Mouse (Mus musculus) MEL (cell line): ENCODE data around the gene Zfp275. TPM values are rescaled to one million over a fixed set of nuclear protein-coding genes. Genes with fewer than 3 reads are reported as not detected.

Experiments
- DNase-seq: peaks from one replicate; pipeline ENCODE4 v3.0.0; 2011; ENCODE audit warnings: low read depth, low spot score
- H3K27ac ChIP-seq: 2 replicates; pipeline ENCODE4 v1.5.1; 2012; ENCODE audit warnings: low read depth, mild to moderate bottlenecking, control low read depth, low read length, moderate library complexity; ENCODE audit not compliant: control insufficient read depth
- H3K27me3 ChIP-seq, 2 experiments: fragments of 150-350 bp in 1 of 2; sonication (generic) in 1 of 2; 2 replicates each; pipeline ENCODE4 v1.6.1; 2012; ENCODE audit warnings: low read length in 2 of 2, mild to moderate bottlenecking in 2 of 2, improper control_type of control experiment in 1 of 2, moderate library complexity in 1 of 2; ENCODE audit not compliant: insufficient read depth in 2 of 2, control insufficient read depth in 1 of 2
- H3K36me3 ChIP-seq, 2 experiments: 2 replicates each; pipeline ENCODE4 v1.6.1; 2012 to 2014; ENCODE audit warnings: low read length in 2 of 2, improper control_type of control experiment in 1 of 2, inconsistent platforms in 1 of 2, mild to moderate bottlenecking in 1 of 2; ENCODE audit not compliant: insufficient read depth in 2 of 2, control insufficient read depth in 1 of 2
- H3K4me1 ChIP-seq, 2 experiments: fragments of 150-350 bp in 1 of 2; sonication (generic) in 1 of 2; 2 replicates each; pipeline ENCODE4 v1.6.1; 2012; ENCODE audit warnings: low read length in 2 of 2, improper control_type of control experiment in 1 of 2, mild to moderate bottlenecking in 1 of 2; ENCODE audit not compliant: insufficient read depth in 2 of 2, control insufficient read depth in 1 of 2
- H3K4me3 ChIP-seq, 2 experiments: fragments of 150-350 bp in 1 of 2; sonication (generic) in 1 of 2; 2 replicates each; pipeline ENCODE4 v1.5.1; 2012; ENCODE audit warnings: low read depth in 2 of 2, low read length in 2 of 2, mild to moderate bottlenecking in 2 of 2, moderate library complexity in 2 of 2, control low read depth in 1 of 2, improper control_type of control experiment in 1 of 2; ENCODE audit not compliant: control insufficient read depth in 1 of 2, insufficient read depth in 1 of 2
- H3K79me2 ChIP-seq: 2 replicates; pipeline ENCODE4 v1.6.1; 2012; ENCODE audit warnings: mild to moderate bottlenecking, low read length, moderate library complexity; ENCODE audit not compliant: control insufficient read depth, poor library complexity, insufficient read depth
- H3K9ac ChIP-seq: 2 replicates; pipeline ENCODE4 v1.6.1; 2012; ENCODE audit warnings: low read depth, mild to moderate bottlenecking, control low read depth, low read length, moderate library complexity; ENCODE audit not compliant: control insufficient read depth, poor library complexity, severe bottlenecking
- H3K9me3 ChIP-seq: fragments of 150-350 bp; sonication (generic); replicated peaks from 2 replicates; pipeline ENCODE4 v1.6.1; 2012; ENCODE audit warnings: mild to moderate bottlenecking, low read length, improper control_type of control experiment, moderate library complexity; ENCODE audit not compliant: insufficient read depth
- E2F4 ChIP-seq: IDR thresholded peaks from 2 replicates; pipeline ENCODE4 v1.6.1; 2011; ENCODE audit warnings: low read depth, low read length, improper control_type of control experiment, borderline replicate concordance
- ELF1 ChIP-seq: IDR thresholded peaks from 2 replicates; pipeline ENCODE4 v1.6.1; 2014; ENCODE audit warnings: low read depth, mild to moderate bottlenecking, inconsistent platforms, low read length, improper control_type of control experiment, moderate library complexity
- JUND ChIP-seq: IDR thresholded peaks from 2 replicates; pipeline ENCODE4 v1.6.1; 2011; ENCODE audit warnings: low read depth, mild to moderate bottlenecking, improper control_type of control experiment, low read length
- MAFK ChIP-seq: IDR thresholded peaks from 2 replicates; pipeline ENCODE4 v1.6.1; 2011; ENCODE audit warnings: low read depth, mild to moderate bottlenecking, low read length, improper control_type of control experiment, borderline replicate concordance
- MAX ChIP-seq: IDR thresholded peaks from 2 replicates; pipeline ENCODE4 v1.6.1; 2011; ENCODE audit warnings: low read length, improper control_type of control experiment
- NELFE ChIP-seq: IDR thresholded peaks from 2 replicates; pipeline ENCODE4 v1.6.1; 2011; ENCODE audit warnings: low read depth, low read length, improper control_type of control experiment
- SIN3A ChIP-seq: IDR thresholded peaks from 2 replicates; pipeline ENCODE4 v1.6.1; 2012; ENCODE audit warnings: low read length, improper control_type of control experiment, inconsistent platforms
- SMC3 ChIP-seq: IDR thresholded peaks from 2 replicates; pipeline ENCODE4 v1.6.1; 2011; ENCODE audit warnings: low read depth, low read length, improper control_type of control experiment
- UBTF ChIP-seq: IDR thresholded peaks from 2 replicates; pipeline ENCODE4 v1.6.1; 2012; ENCODE audit warnings: low read depth, mild to moderate bottlenecking, inconsistent platforms, low read length, improper control_type of control experiment, moderate library complexity, borderline replicate concordance; ENCODE audit not compliant: insufficient read depth
- ZC3H11A ChIP-seq: IDR thresholded peaks from 2 replicates; pipeline ENCODE4 v1.6.1; 2012; ENCODE audit warnings: low read depth, mild to moderate bottlenecking, inconsistent platforms, low read length, improper control_type of control experiment
- ZNF384 ChIP-seq: IDR thresholded peaks from 2 replicates; pipeline ENCODE4 v1.6.1; 2012; ENCODE audit warnings: low read depth, mild to moderate bottlenecking, inconsistent platforms, low read length, improper control_type of control experiment
- polyA plus RNA-seq, 2 experiments: library from polyadenylated mRNA; stranded (reverse) in 1 of 2; unstranded in 1 of 2; fragments of >175 nt in 1 of 2; fragments of >200 nt in 1 of 2; gene quantifications; 2 replicates each; pipeline versions ENCODE4 v1.2.1 to v1.2.4; 2012; ENCODE audit warnings: low replicate concordance in 2 of 2, low read depth in 1 of 2; ENCODE audit not compliant: insufficient read length in 2 of 2, insufficient read depth in 1 of 2, missing spikeins in 1 of 2
- total RNA-seq: library from RNA; depleted of rRNA; stranded (reverse); fragments of 300-350 nt; gene quantifications from 2 replicates; pipeline ENCODE4 v1.2.3, GENCODE M21; 2012; rRNA removed

The Zfp275 gene
- total and polyA plus RNA-seq, 3 experiments = 4.5 to 5.9 TPM; not detected in 1

- Histone ChIP-seq H3K79me2 (no peaks in the 10 kb centered on the region), H3K4me1 (no peaks in the 10 kb centered on the region), H3K9ac (no peak overlapping the region), H3K27me3 (no peaks in the 10 kb centered on the region; a peak in 2 of 4 replicates), H3K4me3 (no peak overlapping the region), H3K36me3 (no peaks in the 10 kb centered on the region), H3K27ac (no peak overlapping the region), H3K9me3 (no peaks in the 10 kb centered on the region)
- TF ChIP-seq JUND = no peak
- no peak for TF ChIP-seq UBTF
- TF ChIP-seq SMC3 = no peak
- no peak for TF ChIP-seq SIN3A
- TF ChIP-seq ZC3H11A = no peak
- no peak for TF ChIP-seq E2F4
- no peak for TF ChIP-seq MAFK
- DNase-seq = no peak
These were observed 58.5 kb downstream of the Zfp275 start for GRCm38 (mm10) chrX:73400951-73401350.

DNA sequence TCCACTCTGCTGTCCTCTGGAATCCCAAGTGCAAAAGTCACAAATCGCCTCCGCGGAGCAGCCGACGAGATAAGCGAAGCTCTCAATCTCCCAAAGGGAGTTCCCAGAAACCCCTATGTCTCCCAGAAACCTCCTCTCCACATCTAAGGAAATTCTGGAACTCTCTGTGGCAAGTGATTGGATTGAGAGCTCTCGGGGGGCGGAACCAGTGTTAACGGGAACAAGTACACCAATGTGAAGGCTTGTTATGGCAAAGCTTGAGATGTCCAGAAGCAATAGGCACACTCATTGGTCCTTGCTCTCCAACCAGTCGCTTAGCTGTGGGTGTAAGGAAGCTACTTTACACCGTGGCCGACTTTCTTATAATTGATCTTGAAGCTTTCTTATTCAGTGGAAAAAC is 59.2 kb downstream of the Zfp275 start:
- Histone ChIP-seq H3K4me3 (no peak overlapping the region), H3K36me3 (no peaks in the 10 kb centered on the region), H3K4me1 (no peaks in the 10 kb centered on the region), H3K9me3 (no peaks in the 10 kb centered on the region), H3K9ac (no peak overlapping the region), H3K79me2 (no peaks in the 10 kb centered on the region), H3K27me3 (no peaks in the 10 kb centered on the region; a peak in 2 of 4 replicates), H3K27ac (no peak overlapping the region)
- TF ChIP-seq ZNF384 (no peak), MAX (no peak), NELFE (no peak), ELF1 (no peak)
- no peak for DNase-seq

Other genes with a start within 250 kb of the Zfp275 start
- gene Xlr3a, start 245.5 kb upstream of the Zfp275 start, total RNA-seq = 76.4 and 94.5 TPM in 2 replicates
- gene Xlr3a, start 245.5 kb upstream of the Zfp275 start, polyA plus RNA-seq = 100 to 1,000 TPM in 1 of 2 experiments, not detected in 1; 161 TPM
- gene Gm14685, start 225.6 kb upstream of the Zfp275 start, total RNA-seq = not detected in 2 replicates
- gene Gm14685, start 225.6 kb upstream of the Zfp275 start, polyA plus RNA-seq = not detected
- gene Xlr5b, start 193.8 kb upstream of the Zfp275 start, total RNA-seq = not detected in 2 replicates
- gene Xlr5b, start 193.8 kb upstream of the Zfp275 start, polyA plus RNA-seq = not detected
- not detected in 2 replicates for gene DXBay18, start 193.2 kb upstream of the Zfp275 start, total RNA-seq
- not detected for gene DXBay18, start 193.2 kb upstream of the Zfp275 start, polyA plus RNA-seq
- not detected in 2 replicates for gene Spin2d, start 165.6 kb upstream of the Zfp275 start, total RNA-seq
- gene Spin2d, start 165.6 kb upstream of the Zfp275 start, polyA plus RNA-seq = not detected
- gene Xlr3b, start 150.4 kb upstream of the Zfp275 start, total RNA-seq = 22.4 and 23.8 TPM in 2 replicates
- gene Xlr3b, start 150.4 kb upstream of the Zfp275 start, polyA plus RNA-seq = 10 to 100 TPM in 1 of 2 experiments, not detected in 1; 16.5 TPM
- 37.4 and 44.4 TPM in 2 replicates for gene Xlr4b, start 128.3 kb upstream of the Zfp275 start, total RNA-seq
- 10 to 100 TPM in 1 of 2 experiments, not detected in 1; 43.2 TPM for gene Xlr4b, start 128.3 kb upstream of the Zfp275 start, polyA plus RNA-seq
- 3.3 and 3.4 TPM in 2 replicates for gene F8a, start 114.3 kb upstream of the Zfp275 start, total RNA-seq
- gene F8a, start 114.3 kb upstream of the Zfp275 start, polyA plus RNA-seq = 1 to 10 TPM in 1 of 2 experiments, not detected in 1; 6.0 TPM
- 12.8 and 18.6 TPM in 2 replicates for gene Xlr4c, start 99.5 kb upstream of the Zfp275 start, total RNA-seq
- gene Xlr4c, start 99.5 kb upstream of the Zfp275 start, polyA plus RNA-seq = 10 to 100 TPM in 1 of 2 experiments, not detected in 1; 37.4 TPM
- 68.4 and 78.0 TPM in 2 replicates for gene Xlr3c, start 77.2 kb upstream of the Zfp275 start, total RNA-seq
- gene Xlr3c, start 77.2 kb upstream of the Zfp275 start, polyA plus RNA-seq = 100 to 1,000 TPM in 1 of 2 experiments, 10 to 100 TPM in 1; 73.5 to 162 TPM
- not detected in 2 replicates for gene Xlr5a, start 49.6 kb upstream of the Zfp275 start, total RNA-seq
- gene Xlr5a, start 49.6 kb upstream of the Zfp275 start, polyA plus RNA-seq = not detected
- not detected in 2 replicates for gene Xlr5c, start 49.6 kb upstream of the Zfp275 start, total RNA-seq
- not detected for gene Xlr5c, start 49.6 kb upstream of the Zfp275 start, polyA plus RNA-seq
- gene Gm45015, start 5.8 kb upstream of the Zfp275 start, total RNA-seq = not detected in 2 replicates
- not detected for gene Gm45015, start 5.8 kb upstream of the Zfp275 start, polyA plus RNA-seq
- gene Gm18336, start 56.1 kb downstream of the Zfp275 start, total RNA-seq = 0.04 TPM in 1 of 2 replicates, not detected in the other
- gene Gm18336, start 56.1 kb downstream of the Zfp275 start, polyA plus RNA-seq = not detected
- gene Zfp92, start 68.5 kb downstream of the Zfp275 start, total RNA-seq = not detected in 2 replicates
- gene Zfp92, start 68.5 kb downstream of the Zfp275 start, polyA plus RNA-seq = not detected
- not detected in 2 replicates for gene Trex2, start 92.7 kb downstream of the Zfp275 start, total RNA-seq
- gene Trex2, start 92.7 kb downstream of the Zfp275 start, polyA plus RNA-seq = not detected
- gene Haus7, start 116.4 kb downstream of the Zfp275 start, total RNA-seq = 19.7 and 24.0 TPM in 2 replicates
- 10 to 100 TPM in 1 of 2 experiments, not detected in 1; 27.9 TPM for gene Haus7, start 116.4 kb downstream of the Zfp275 start, polyA plus RNA-seq
- not detected in 2 replicates for gene Bgn, start 141.0 kb downstream of the Zfp275 start, total RNA-seq
- gene Bgn, start 141.0 kb downstream of the Zfp275 start, polyA plus RNA-seq = not detected
- gene Atp2b3, start 160.5 kb downstream of the Zfp275 start, total RNA-seq = not detected in 2 replicates
- not detected for gene Atp2b3, start 160.5 kb downstream of the Zfp275 start, polyA plus RNA-seq